Mouse (Mus musculus) liver, embryonic 16.5 days (tissue): Measurements from ENCODE around the gene Dvl2. TPM values are rescaled to one million over a fixed set of nuclear protein-coding genes. Genes with fewer than 3 reads are reported as not detected.
A peak's percentile ranks its signal among the peaks of the same experiment; 100 is the strongest.
"Not testable (repeated sequence)": the region's sequence is repeated elsewhere in the genome, so short reads cannot be mapped to it uniquely, and the experiment has no call there.

Source experiments
- ATAC-seq: fragments of 200-750 bp; cut with Nextera tagmentation; 2 replicates; pipeline ENCODE4 v1.8.0; 2017; ENCODE audit warnings: low read depth, mild to moderate bottlenecking, moderate number of reproducible peaks, moderate library complexity
- H3K27ac ChIP-seq: fragments of 300-500 bp; sonication (generic); 2 replicates; pipeline ENCODE4 v1.5.1; 2014; ENCODE audit warnings: mild to moderate bottlenecking, low read length
- H3K27me3 ChIP-seq: fragments of 300-500 bp; sonication (generic); 2 replicates; pipeline ENCODE4 v1.6.1; 2014; ENCODE audit warnings: low read depth, low read length, mixed read lengths; ENCODE audit not compliant: control insufficient read depth, insufficient read depth
- H3K36me3 ChIP-seq: fragments of 300-500 bp; sonication (generic); 2 replicates; pipeline ENCODE4 v1.6.1; 2014; ENCODE audit warnings: mild to moderate bottlenecking; ENCODE audit not compliant: control insufficient read depth, insufficient read depth
- H3K4me1 ChIP-seq: fragments of 300-500 bp; sonication (generic); 2 replicates; pipeline ENCODE4 v1.6.1; 2014; ENCODE audit warnings: low read depth, low read length, mixed read lengths; ENCODE audit not compliant: control insufficient read depth
- H3K4me2 ChIP-seq: fragments of 300-500 bp; sonication (generic); 2 replicates; pipeline ENCODE4 v1.6.1; 2014; ENCODE audit warnings: low read depth, low read length, mixed read lengths
- H3K4me3 ChIP-seq: fragments of 300-500 bp; sonication (generic); 2 replicates; pipeline ENCODE4 v1.5.1; 2014; ENCODE audit warnings: low read depth, mild to moderate bottlenecking, low read length
- H3K9ac ChIP-seq: fragments of 300-500 bp; sonication (generic); 2 replicates; pipeline ENCODE4 v1.6.1; 2014; ENCODE audit warnings: low read depth, low read length
- H3K9me3 ChIP-seq: fragments of 300-500 bp; sonication (generic); replicated peaks from 2 replicates; pipeline ENCODE4 v1.6.1; 2016; ENCODE audit warnings: low read length; ENCODE audit not compliant: control insufficient read depth
- WGBS: fragments of 180-500 bp; shearing (Covaris S2); extraction: QIAGEN DNeasy Blood & Tissue Kit; methylation state at CpG from one replicate; pipeline ENCODE4 v1.1.7; 2014; ENCODE audit not compliant: insufficient replicate concordance; 5-methylcytosine and 5-hydroxymethylcytosine counted together
- polyA plus RNA-seq: library from polyadenylated mRNA; unstranded; fragments of >200 nt; fragmentation: Nextera tagmentation; extraction: Ambion mirVana; gene quantifications from 2 replicates; pipeline ENCODE4 v1.2.1, GENCODE M21; 2015

Dvl2 gene
- polyA plus RNA-seq, 1 experiment from 2014 or later: 5.1 TPM

DNA sequence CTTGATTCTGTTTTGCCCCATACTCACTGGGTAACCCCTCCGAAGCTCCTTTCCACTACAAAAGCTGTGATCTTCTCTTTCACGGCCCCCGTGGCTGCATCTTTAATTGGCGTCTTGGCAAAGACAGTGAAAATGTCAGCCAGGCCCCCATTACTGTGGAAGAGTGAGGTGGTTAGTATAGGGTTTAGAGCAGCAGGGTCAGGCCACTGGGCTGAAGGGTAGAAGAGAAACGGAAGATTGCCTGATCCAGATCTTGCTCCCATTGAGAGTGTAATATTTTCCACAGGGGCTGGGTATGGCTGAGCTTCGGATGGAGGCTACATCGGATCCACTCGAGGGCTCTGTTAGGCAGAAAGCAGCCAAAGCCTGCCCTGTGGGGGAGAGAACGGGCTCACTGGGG is 12.5 kb downstream of the Dvl2 start:
- Histone ChIP-seq H3K9ac (no peak overlapping the region), H3K4me2 (no peak overlapping the region), H3K4me3 (no peak overlapping the region), H3K9me3 (no peaks in the 10 kb centered on the region), H3K36me3 (peaks cover 42% of the 10 kb centered on the region), H3K4me1 (peaks cover 15% of the 10 kb centered on the region), H3K27ac (no peak overlapping the region), H3K27me3 (no peaks in the 10 kb centered on the region)
- no peak for ATAC-seq
- WGBS: 84% methylated on average over 9 of the region's 9 CpGs

DNA sequence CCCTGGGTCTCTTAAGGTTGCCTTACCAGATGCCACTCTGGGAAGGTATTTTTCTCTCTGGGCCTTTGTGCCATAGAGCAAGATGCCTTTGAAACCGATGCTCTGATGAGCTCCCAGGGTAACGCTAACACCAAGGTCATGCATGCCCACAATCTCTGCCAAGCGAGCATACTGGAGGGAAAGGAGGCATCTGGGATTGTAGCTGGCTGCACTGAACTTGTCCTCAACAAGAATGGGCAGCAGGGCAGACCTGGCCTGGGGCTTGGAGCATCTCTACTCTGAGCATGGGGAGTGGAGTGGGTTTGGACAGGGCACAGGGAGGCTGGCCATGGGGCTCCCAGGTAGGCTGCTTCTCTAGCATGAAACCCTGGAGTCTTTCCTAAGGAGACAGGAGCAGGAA is 13.0 kb downstream of the Dvl2 start:
- H3K4me3 ChIP-seq: no peak overlapping the region

DNA sequence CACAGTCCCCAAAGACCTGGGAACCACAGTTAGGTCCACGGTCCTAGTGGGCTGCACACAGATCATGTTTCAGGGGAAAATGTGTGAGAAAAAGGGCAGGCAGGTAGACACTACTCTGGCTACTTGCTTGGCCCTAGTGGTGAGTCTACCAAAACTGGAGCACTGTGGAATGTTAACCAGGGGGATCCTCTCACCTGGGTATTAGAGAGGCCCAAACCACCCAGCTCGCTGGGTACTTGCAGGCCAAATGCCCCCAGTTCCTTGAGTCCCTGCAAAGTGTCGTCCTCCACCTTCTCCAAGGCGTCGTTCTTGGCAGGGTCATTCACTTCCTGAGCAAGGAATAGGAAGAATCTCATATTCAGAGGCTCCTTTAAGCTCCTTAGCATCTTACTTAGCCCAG is 13.7 kb downstream of the Dvl2 start:
- Histone ChIP-seq H3K27ac (no peak overlapping the region), H3K9ac (peak overlapping the region; percentile 87; the same call in 1 of the 2 replicates), H3K27me3 (no peaks in the 10 kb centered on the region), H3K4me3 (peak overlapping the region; percentile 82; the same call in 1 of the 2 replicates), H3K36me3 (peaks cover 41% of the 10 kb centered on the region), H3K4me2 (peak overlapping the region; percentile 93), H3K4me1 (peaks cover 24% of the 10 kb centered on the region), H3K9me3 (no peaks in the 10 kb centered on the region)
- no peak for ATAC-seq
- WGBS: 72% methylated on average over 5 of the region's 5 CpGs

More for the DNA sequence above, 13.0 kb downstream of the Dvl2 start:
- H3K27me3 ChIP-seq: no peaks in the 10 kb centered on the region
- ATAC-seq: no peak
- H3K9ac ChIP-seq: no peak overlapping the region
- H3K4me2 ChIP-seq: no peak overlapping the region
- peaks cover 18% of the 10 kb centered on the region for H3K4me1 ChIP-seq
- 76% methylated on average over 3 of the region's 3 CpGs for WGBS
- no peaks in the 10 kb centered on the region for H3K9me3 ChIP-seq
- H3K27ac ChIP-seq: no peak overlapping the region
- H3K36me3 ChIP-seq: peaks cover 42% of the 10 kb centered on the region

DNA sequence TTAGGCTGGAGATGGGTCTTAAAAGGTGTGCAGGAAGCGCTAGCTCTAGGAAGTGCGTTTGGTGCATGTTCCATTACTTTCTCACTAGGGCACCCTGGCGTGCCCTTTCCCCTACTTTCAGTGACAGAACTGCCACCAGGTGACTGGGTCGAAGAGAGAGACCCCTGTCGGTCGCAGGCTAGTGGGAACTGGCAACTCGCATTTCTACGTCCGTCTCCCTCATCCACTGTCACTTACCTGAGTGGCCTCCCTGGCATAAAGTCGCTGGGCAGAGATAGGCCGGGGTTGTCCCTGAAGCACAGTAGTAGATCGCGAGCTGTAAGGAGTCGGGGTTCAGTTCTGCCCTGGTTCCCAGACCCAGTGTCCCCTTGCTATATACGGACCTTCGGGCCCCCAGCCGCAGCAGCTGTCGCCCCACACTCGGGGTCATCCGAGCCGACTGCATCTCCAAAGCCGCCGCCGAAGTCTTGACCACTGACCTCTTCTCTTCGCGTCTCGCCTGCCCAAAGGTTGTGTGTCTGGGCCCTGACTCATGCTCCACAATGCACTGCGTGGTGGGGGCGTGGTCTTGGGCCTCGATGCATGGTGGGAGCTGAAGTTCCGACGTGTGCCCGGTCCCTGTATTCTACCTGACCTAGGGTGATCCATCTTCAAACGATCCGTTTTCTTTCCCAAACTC is 14.6 kb downstream of the Dvl2 start, which contains the start of gene Acadvl:
TSS of gene Acadvl (minus strand) at position 532 of the 679 bp plus-strand sequence.
- under 1% methylated on average over 35 of the region's 35 CpGs for WGBS
- ATAC-seq: peak; percentile 91
- no peaks in the 10 kb centered on the region for H3K27me3 ChIP-seq
- peak within 1 kb of the TSS; percentile 87 for H3K9ac ChIP-seq
- H3K9me3 ChIP-seq: no peaks in the 10 kb centered on the region
- H3K27ac ChIP-seq: peak within 1 kb of the TSS; percentile 73
- peak within 1 kb of the TSS; percentile 82 for H3K4me3 ChIP-seq
- peak within 1 kb of the TSS; percentile 93 for H3K4me2 ChIP-seq
- peaks cover 25% of the 10 kb centered on the region for H3K4me1 ChIP-seq
- peaks cover 31% of the 10 kb centered on the region for H3K36me3 ChIP-seq

DNA sequence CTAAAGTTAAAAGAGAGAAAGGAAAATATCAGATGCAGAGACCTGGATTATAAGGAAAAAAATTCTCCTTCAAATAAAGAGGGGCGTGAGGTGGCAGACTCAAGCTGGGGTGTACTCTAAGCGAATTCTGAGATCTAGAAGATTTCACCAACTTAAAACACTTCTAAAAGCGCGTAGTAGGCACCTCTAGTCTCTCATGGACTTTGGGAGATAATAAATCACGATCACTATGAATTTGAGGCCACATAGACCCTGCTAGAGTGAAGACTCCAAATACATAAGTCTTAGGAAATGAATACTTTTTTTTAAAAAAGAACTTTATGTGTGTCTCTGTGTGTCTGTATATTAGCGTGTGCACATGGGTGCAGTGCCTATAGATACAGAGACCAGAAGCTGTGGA is 15.3 kb downstream of the Dvl2 start:
- no peak for ATAC-seq
- 58% methylated on average over 6 of the region's 6 CpGs for WGBS
- Histone ChIP-seq H3K27ac (no peak overlapping the region), H3K9ac (peak overlapping the region; percentile 18; the same call in 1 of the 2 replicates), H3K36me3 (peaks cover 25% of the 10 kb centered on the region), H3K27me3 (no peaks in the 10 kb centered on the region), H3K4me2 (peak overlapping the region; percentile 93), H3K9me3 (no peaks in the 10 kb centered on the region), H3K4me1 (peaks cover 30% of the 10 kb centered on the region), H3K4me3 (peak overlapping the region; percentile 82)

DNA sequence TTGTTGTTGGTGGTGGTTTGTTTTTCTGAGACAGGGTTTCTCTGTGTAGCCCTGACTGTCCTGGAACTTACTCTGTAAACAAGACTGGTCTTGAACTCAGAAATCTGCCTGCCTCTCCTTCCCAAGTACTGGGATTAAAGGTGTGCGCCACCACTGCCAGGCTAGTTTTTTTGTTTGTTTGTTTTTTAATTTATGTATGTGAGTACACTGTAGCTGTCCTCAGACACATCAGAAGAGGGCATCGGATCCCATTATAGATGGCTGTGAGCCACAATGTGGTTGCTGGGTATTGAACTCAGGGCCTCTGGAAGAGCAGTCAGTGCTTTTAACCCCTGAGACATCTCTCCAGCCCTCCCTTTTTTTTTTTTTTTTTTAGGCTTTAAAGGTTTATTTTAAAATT is 15.8 kb downstream of the Dvl2 start:
- not testable (repeated sequence) for ATAC-seq, H3K27me3 ChIP-seq
- WGBS: 78% methylated on average over 2 of the region's 2 CpGs

DNA sequence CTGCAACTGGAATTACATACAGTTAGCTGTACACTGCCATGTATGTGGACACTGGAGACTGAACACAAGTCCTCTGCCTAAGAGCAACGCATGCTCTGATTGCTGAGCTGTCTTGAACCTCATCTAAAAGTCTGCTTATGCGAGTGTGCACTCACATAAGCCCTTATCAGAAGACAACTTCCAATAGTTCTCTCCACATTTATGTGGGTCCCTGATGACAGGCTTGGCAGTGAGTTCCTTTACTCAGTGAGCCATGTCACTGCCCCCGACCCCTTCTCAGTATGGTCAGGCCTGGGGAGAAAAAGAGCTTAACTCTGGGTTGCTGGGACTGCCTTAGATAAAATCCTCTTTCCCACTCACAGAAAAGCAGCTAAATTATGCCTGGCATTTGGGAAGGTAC is 16.3 kb downstream of the Dvl2 start, which contains the start of gene Dlg4:
TSS of gene Dlg4 (plus strand) at position 274 of the 400 bp plus-strand sequence.
- Histone ChIP-seq H3K36me3 (peaks cover 15% of the 10 kb centered on the region), H3K27ac (no peak within 1 kb of the TSS), H3K27me3 (peaks cover 2% of the 10 kb centered on the region), H3K9me3 (no peaks in the 10 kb centered on the region), H3K4me1 (peaks cover 40% of the 10 kb centered on the region), H3K9ac (no peak within 1 kb of the TSS), H3K4me3 (no peak within 1 kb of the TSS), H3K4me2 (peak within 1 kb of the TSS; percentile 93; the same call in 1 of the 2 replicates)
- ATAC-seq: no peak
- 54% methylated on average over 3 of the region's 3 CpGs for WGBS

More for the DNA sequence above, 15.8 kb downstream of the Dvl2 start:
- not testable (repeated sequence) for H3K4me2 ChIP-seq, H3K27ac ChIP-seq, H3K9me3 ChIP-seq, H3K4me3 ChIP-seq, H3K9ac ChIP-seq
- peaks cover 35% of the 10 kb centered on the region for H3K4me1 ChIP-seq
- peaks cover 20% of the 10 kb centered on the region for H3K36me3 ChIP-seq

DNA sequence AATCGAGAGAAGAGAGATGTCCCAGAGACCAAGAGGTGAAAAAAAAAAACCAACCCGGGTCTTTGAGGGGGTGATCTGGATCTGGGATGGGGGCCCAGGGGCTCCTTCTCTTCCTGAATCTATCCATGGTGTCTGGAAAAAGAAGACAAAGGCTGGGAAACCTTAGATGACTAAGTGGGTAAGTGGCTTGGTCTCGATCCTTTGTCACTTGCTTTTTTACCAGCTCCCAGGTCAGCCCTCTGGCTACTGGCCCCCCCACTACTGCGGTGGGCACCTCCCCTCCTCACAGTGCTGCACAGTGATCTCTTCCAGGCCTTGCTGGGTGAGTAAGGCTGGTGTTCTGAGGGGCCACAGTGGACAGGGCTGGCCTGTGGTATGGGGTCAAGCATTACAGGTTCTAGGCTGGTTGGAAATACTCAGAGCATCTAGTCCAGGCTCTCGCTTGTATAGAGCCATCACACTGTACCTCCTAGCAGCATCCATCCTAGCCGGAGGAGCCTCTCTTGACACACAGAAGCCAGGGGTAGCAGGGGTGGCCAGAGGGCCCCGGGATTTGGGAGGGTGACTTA is 16.9 kb downstream of the Dvl2 start:
- Histone ChIP-seq H3K4me1 (peaks cover 41% of the 10 kb centered on the region), H3K4me3 (no peak overlapping the region), H3K9ac (no peak overlapping the region), H3K36me3 (peaks cover 9% of the 10 kb centered on the region; the same call in 1 of the 2 replicates), H3K27ac (no peak overlapping the region), H3K27me3 (peaks cover 8% of the 10 kb centered on the region), H3K9me3 (no peaks in the 10 kb centered on the region), H3K4me2 (no peak overlapping the region)
- ATAC-seq: no peak
- 44% methylated on average over 7 of the region's 7 CpGs for WGBS
